Mouse (Mus musculus) brain, adult 2 months (tissue): ENCODE measurements at regions not wholly inside any gene's neighbourhood (a gene's known extent, or its start where the extent isn't known, plus 50 kb on each side); places are given as distances from the start of the nearest gene placed in this dataset.

Experiments
- DNase-seq: peaks from one replicate; pipeline ENCODE4 v3.0.0; 2011; ENCODE audit warnings: low read depth, low spot score

DNA sequence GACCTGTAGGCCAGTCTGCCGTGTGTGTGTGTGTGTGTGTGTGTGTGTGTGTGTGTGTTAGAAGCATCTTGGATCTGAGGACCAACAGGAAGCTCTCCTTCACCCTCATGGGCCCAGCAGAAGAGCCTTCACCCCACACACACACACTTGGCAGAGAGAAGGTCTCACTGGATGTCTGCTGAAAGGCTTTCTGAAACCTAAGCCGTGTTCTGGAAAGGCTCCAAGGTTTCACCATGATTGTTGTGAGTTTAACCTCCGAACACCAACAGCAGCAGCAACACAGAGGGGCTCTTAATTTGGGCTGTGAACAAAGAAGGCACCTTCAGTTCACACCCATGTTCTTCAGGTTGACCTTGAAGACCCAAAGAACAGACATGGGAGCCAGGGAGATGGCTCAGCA is 124.9 kb upstream of the Dynlrb2 start:
- DNase-seq = no peak

DNA sequence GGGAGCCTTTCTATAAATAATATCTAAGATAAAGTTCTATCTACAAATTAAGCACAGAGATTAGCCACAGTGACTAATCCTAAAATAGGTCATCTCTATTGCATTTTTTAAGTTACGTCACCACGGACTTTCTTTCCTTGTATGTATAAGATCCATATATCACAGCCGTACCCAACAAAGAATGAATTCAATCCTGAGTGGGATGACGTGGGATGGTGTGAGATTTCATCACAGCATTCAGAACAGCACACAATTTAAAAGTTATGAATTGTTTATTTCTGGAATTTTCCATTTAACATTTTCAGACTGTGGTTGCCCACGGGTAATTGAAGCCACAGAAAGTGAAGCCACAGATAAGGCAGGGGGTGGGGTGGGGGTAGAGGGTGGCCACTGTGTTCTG is 129.0 kb upstream of the Dynlrb2 start:
- DNase-seq = peak; percentile 45

DNA sequence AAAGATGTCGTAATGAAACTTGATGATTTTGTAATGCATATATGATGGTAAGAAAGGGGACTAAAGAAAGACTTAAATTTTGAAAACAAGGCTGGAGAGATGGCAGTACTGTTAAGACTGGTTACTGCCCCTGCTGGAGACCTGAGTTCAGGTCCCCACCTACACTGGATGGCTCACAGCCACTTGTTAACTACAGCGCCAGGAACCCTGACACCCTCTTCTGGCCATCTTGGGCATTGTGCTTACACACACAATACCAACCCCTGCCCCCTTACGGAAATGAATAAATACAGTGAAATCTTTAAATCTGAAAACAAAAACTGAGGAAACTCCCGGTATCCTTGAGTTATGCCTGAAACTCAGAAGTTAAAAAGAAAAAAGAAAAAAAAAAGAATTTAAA is 131.7 kb upstream of the Dynlrb2 start:
- DNase-seq = peak; percentile 60

DNA sequence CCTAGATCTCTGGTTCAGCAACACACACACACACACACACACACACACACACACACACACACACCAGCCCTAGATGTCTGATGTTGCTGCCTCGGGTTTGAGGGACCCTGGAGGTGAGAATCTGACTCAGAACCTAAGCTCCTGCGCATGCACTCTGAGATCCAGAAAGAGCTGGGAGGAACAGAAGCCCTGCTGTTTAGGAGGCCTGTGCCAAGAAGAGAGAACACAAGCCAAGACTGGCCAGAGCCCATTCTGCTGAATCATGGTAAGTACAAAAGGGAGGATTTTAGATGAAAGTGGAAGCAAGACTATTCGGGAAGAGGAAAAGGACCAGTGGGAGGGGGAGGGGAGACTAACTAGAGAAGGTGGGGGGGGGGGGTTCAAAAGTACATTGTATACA is 132.2 kb upstream of the Dynlrb2 start:
- peak; percentile 95 for DNase-seq

DNA sequence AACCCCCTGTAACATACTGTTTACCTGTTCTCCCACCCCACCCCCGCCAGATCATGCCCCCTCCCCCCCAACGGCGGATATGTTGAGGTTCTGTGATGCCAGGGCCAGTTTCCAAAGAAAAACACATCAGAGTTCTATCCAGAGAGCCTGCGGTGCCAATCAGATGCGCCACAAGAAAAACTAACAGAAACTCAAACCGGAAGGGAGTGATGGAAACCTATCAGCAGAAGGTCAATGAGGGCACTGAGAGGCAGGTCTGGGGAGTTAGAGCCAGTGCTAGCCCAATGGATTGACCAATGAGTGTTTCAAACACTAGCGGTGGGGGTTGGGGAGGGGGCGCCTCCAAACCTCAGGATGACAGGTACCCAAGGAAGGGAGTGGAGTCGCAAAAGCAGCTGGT is 132.7 kb upstream of the Dynlrb2 start:
- DNase-seq = no peak

DNA sequence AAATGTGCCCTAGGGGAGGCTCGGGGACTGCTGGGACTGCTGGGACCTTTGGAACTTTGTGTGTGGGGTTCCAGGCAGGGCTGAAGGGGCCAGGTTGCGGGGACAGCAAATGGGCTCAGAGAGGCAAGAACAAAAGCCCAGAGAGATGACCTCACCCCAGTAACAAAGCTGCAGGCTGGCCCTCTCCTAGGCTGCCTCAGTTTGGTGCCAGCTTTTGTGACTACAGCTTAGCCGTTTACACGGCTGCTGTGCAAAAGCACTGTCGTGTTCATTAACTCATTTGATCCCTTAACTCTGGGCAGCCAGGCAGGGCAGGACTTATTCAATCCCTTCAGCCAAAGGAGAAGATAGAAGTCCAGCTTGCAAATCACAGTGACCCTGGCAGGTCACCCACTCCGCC is 137.3 kb upstream of the Dynlrb2 start:
- DNase-seq = peak; percentile 43

DNA sequence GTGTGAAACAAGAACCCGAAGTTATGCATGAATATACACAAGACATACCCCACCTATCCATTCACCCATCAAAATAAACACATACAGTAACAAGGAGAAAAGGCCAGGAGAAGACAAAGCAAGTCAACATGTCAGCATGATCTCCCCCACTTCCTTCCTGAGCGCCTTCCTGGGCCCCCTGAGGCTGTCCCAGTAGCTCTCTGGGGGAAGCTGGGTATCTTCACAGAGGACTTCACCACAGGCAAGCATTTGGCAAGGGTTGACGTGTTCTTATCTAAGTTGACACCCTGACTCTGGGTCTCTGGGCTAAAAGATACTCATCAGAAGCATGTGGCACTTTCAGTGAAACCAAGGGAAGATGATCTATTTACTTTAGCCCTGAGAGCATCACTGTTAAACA is 138.1 kb upstream of the Dynlrb2 start:
- no peak for DNase-seq

DNA sequence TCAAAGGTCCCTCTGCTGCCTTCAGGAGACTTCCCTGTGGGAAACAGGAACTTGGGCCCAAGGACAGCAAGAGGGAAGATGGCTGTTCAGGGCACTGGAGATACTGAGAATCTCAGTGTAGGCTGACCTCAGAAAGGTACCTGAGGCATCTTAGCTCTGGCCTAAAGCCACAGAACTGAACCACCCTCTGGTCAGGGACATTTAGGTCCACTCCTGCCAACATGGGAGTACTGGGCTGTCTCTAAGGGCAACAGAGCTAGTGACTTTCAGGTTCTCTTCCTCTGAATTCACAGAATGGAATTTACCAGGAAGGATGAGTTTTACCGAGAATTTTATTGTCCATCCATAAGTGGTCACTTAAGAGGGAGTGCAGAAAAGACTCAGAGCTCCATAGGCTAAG is 140.0 kb upstream of the Dynlrb2 start:
- DNase-seq = no peak

DNA sequence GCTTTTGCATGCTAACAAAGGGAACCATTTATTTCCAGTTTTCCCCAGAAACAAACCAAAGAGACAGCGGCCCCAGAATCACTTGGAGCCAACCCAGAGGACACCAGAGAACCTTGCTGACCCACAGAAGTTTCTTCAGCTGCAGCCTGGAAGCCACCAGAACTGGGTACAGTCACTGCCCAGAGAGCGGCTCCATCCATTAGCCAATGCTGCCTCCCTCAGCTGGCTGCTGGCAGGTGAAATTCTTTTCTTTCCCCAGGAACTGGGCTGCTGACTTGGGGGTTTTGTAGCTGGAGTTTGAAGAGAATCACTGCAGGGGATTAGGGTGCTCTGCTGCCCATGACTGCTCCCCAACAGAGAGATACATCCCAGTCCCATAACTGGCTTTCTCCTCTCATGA is 140.6 kb upstream of the Dynlrb2 start:
- peak; percentile 61 for DNase-seq

DNA sequence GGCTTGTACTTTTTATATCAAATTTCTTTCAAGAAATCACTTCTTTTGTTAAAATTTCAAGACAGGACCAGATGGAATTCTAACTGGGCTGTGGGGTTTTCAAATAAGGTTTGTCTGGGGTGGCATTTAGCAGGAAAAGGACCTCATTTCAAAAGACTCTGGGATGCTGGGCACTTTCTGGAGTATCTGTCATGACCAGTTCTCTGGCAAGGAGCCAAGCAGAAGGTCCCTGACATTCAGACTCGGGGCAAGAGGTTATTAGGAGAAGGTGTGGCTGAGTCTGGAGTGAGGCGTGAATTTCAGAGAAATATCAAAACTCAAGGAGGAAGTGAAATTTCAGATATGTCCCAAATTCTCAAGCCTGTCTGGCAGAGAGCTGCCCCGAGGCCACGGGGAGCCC is 142.4 kb upstream of the Dynlrb2 start:
- DNase-seq = no peak

DNA sequence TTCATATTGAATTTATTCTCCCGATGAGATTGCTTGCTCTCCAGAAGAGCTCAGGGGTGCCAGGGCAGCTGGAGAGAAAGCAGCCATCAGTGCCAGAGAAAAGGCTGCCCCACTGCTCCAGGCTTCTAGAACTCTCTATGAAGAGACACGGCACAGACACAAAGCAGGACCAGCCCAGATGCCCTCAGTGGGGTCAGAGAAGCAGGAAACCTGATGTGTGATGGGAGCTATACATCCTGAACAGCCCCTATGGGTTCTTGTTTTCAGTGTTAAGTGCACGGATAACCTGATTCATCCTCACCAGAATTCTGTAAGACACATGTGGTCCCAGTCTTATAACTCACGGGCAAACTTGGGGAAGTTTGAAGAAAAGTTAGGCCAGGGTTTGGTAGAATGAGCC is 145.0 kb upstream of the Dynlrb2 start:
- DNase-seq = no peak

DNA sequence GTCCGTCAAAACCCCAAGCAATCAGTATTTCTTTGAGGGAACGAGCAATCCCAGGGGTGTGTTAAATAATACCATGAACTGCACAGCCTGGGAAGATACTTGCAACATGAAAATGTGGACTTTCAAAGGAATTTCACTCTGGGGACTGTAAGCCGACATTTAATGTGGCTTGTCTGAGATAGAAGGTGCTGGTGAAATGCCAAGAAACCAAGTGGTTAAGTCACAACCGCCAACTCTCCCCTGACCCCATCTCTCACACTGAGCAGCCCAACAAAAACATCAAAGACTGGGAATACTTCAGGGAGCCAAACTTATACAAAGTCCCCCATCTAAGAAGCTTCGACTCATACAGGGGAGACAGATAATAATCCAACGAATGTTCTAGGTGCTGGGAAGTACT is 150.0 kb upstream of the Dynlrb2 start:
- no peak for DNase-seq

DNA sequence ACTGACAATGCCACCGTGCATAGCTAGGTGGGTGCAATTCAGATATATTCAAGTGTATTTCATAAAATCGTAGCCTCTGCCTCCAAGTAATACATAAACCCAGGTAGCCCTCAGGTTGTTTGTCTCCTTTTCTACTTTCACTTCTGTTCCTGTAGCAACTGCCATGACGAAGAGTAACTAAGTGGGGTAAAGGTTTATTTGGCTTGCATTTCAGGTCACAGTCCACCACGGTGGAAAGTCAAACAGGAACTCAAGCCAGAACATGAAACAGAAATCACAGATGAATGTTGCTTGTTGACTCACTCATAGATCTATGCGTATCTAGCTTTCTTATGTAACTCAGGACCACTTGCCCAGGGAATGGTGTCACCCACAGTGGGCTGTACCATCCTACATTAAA is 150.9 kb upstream of the Dynlrb2 start:
- no peak for DNase-seq

DNA sequence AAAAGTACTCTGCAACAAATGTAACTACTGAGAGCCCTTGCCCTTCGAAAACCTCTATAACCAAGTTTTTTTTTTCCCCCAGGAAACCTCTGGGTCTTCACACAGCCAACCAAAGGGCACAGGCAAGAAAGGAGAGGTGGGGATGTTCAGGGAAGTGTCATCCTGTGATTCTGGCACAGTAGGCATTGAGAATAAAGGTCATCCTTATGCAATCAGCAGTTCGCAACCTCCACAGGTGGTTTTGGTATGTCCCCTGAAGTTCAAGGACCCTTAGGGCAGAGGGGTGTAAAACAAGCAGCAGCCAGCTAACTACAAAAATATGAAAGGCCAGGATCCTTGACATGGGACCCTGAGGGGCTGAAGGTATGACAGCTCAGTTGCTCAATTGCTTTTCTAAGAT is 152.1 kb upstream of the Dynlrb2 start:
- DNase-seq = no peak

DNA sequence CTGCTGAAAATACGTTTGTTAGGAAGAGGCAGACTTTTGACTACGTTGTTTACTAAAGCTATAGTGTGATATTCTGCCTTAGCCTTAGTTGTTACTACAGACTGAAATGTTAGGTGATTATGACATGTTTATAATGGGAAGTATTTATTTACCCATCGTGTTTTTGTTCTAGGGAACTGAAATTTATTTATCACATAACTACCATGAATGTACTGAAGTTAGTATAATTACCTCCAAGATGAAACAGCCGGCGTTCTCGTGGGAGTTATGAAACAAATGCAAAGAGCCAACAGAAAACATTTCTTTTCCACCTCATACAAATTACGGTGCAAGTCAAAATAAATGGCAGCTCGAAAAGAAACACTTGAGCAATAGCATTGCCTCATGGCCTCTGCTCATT is 155.8 kb upstream of the Dynlrb2 start:
- no peak for DNase-seq

DNA sequence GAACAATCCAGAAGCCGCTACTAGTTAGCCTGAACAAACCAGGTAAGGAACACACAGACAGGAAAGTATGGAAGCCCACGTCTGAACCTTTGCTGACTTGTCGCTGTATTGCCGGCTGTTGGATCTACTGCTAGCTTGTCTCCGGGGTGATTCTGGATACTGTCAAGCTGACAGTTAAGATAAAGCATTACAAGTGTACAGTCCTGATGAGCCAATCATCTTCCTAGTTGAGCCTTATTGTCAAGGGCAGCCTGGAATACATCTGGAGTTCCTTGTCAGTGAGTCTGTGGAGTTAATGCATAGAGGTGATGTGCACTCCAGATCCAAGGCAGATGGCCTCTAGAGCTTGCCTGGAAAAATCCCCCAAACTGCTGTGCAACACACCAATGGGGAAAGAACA is 157.8 kb upstream of the Dynlrb2 start:
- DNase-seq = no peak

DNA sequence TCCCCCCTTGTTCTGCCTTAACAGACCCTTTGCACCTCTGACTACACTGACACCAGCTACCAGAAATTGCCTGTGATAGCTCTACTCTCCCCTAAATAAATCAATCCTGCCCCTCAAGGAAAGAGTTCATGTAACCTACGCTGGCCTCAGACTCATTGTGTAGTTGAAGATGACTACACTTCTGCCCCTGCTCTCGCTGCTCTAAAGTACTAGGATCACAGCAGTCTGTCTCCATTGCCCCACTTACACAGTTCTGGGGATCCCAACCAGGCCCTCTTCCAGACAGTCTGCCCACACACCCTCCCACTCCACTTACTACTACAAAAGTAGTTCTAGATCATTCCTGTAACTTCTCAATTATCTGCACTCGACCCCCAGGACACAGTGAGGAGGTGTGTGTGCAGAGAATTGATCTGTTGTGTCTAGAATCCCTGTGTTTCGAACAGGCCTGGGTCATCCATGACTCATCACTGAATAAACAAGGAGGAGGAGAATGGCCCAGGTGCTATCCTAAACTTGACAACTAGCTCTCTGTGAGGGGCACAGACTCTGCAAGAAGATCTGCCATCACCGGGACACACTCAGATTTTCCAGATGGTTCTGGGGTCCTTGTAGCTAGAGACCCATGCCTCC is 160.1 kb upstream of the Dynlrb2 start:
- DNase-seq = no peak

DNA sequence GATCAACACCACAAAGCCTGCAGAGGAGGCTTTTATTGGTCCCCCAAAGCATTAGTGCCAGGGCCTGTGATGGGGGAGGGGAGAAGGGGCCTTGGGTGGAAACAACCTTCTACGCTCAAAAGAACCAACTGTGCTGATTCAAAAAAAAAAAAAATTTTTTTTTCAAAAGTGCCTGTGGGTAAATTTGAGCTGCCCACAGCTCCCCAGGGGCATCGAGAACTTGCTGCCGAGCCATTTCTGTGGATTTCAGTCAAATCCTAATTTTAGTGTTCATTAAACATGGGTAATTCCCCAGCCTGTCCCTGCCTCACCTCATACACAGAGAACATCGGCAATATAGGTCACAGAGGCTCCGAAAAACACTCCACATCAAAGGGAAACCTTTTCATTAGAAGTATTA is 161.2 kb upstream of the Dynlrb2 start:
- DNase-seq = no peak

DNA sequence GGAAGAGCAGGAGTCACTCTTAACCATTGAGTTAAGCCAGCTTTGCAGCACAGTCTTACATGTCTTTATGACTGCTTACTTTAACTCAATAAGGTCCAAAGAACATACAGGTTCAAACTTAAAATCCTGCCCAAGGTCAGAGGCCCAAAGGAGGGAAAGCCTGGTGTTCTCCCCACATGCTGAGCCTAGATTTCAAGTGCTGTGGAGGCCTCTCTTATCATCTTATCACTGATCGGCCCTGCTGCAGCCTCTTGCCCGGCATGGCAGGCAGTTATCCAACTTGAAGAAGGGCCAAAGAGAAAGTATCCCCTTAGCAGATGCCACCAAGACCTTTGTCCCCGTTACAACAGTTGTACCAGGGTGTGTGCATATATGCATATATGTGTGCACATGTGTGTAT is 170.0 kb upstream of the Dynlrb2 start:
- DNase-seq = no peak

DNA sequence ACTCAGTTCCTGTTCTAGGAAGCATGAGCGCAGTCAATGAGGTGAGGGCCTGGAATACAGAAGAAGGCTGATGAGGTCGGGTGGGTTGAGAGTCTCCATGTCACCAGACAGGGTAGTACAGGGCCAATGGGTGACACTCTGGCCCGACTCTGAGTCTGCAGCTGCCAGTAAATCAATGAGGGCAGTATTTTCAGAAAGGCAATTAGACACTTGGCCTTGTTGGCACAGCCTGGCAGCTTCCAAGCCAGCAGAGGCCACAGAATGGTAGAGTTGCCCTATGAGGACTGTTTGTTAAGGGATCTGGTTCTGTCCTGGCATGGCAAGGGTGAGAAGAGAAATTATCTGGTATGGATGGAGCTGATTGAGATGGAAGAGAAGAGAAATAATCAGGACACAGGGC is 170.7 kb upstream of the Dynlrb2 start:
- DNase-seq = peak; percentile 15

DNA sequence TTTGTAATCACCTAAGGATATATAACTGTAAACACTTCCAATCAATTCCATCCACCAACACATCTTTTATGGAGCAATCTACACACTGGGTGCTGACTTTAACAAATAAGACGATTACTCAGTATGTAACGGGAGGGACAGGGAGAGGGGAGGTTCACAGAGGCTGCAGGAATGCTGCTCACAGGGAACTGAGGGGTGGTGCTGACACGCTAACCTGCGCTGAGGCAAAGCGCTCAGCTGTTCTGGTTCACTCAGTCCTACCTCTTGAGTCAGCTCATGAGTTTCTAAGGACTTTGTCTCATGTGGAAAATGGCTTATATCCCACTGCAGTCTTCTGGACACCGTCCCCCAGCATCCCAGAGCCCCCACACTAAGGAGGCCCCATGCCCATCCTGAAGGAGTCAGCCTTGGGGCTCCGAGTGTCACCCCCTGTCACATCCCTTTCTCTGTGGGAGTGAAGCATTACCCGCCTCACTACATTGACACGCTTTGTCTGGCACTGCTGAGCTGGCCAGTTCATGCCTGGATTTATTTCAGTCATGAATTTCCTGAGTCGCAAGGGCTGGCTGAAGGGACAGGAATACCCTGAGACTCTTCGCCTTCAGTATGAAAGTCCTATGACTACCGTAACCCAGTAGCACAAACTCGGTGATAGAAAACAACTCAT is 184.6 kb upstream of the Dynlrb2 start:
- no peak for DNase-seq

DNA sequence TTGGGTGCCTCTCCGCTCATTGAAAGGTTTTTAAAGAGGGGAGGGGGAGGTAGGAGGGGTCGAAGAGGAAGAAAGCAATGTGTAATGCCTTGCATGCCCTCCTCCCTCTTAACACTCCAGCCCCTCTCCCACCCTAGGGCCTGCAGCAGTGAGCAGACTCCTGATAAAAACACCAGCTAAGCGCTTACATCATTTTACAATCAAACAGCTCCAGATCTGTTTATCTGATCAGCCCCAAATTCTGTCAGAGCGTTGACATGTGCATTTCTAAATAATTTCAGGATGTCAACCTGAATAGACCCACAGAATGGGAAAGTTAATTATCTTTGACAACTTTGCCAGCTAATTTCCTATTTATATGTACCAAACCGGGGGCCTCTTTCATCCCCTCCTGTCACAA is 189.4 kb upstream of the Dynlrb2 start:
- no peak for DNase-seq

DNA sequence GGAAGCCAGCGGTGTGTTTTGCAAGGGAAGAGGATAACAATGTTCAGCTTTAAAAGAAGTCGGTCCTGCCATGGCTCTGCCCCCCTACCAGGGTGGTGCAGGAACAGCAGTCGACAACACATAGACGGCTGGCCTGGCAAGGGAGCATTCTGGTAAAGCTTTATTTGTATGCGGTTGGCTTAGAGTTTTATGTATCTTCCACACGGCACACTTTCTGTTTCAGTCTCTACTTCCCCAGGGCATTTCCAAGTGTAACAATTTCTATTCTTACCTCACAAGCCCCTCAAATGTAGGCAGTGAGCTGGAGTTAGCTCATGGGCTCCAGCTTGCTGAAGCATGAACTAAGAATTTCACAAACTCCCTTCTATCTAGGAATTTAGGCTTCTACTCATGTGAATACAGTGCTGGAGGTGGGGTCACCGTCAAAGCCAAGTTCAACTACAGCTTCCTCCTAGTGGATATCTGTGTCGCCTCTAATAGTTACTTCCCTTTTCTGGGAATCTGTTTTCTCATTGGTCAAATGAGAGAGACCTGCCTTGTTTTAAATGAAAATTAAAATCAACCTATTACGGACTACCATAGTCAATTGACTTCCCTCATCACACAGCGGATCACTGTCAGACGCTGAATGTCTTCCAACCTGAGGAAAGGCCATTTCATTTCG is 190.2 kb upstream of the Dynlrb2 start:
- no peak for DNase-seq
